Mouse (Mus musculus): ENCODE measurements around the gene Fscn2. TPM values are rescaled to one million over a fixed set of nuclear protein-coding genes. Genes with fewer than 3 reads are reported as not detected.

Fscn2 gene
- polyA plus RNA-seq, 1 experiment from 2014 or later, result 1.0 TPM

DNA sequence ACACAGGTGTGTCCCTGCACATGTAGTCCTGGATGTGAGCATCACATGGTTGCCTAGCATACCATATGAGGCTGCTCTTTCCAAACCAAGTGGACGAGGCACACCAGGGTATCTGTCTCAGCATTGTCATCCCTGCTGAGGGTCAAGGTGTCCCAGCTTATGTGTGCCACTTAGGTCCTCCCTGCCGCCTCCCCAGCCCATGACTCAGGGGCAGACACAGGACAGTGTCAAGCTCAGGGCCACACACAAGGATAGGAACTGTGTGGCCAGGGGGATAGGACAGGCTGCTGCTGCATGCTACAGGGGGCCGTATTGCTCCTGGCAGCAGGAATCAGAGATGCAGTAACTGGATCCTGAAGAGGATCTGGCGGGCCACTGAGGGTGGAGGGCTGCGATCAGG is 579 bp upstream of the Fscn2 start:
- Histone ChIP-seq H3K27me3 (ENCODE audit: control insufficient read depth, insufficient read depth, low read length) (0 out of 2 replicates have a peak, but pooled peaks cover 2% of the 10 kb centered on the region), H3K4me1 (replicated peaks; ENCODE audit: control insufficient read depth, insufficient read depth, low read length) (peaks cover 10% of the 10 kb centered on the region), H3K27ac (ENCODE audit: low read depth, low read length) (no peak overlapping the region), H3K4me3 (ENCODE audit: low read depth, low read length) (no peak overlapping the region), H3K4me2 (ENCODE audit: low read depth, low read length, severe bottlenecking) (no peak overlapping the region), H3K9me3 (ENCODE audit: control insufficient read depth, low read length) (no peaks in the 10 kb centered on the region), H3K36me3 (ENCODE audit: control insufficient read depth, insufficient read depth, low read length) (no peaks in the 10 kb centered on the region), H3K9ac (ENCODE audit: low read length) (no peak overlapping the region)
- DNase-seq (ENCODE audit: low spot score) (no peak), ATAC-seq (replicated peaks; ENCODE audit: low FRiP score) (no peak)
- WGBS, result 85% methylated on average over 5 of the region's 5 CpGs

DNA sequence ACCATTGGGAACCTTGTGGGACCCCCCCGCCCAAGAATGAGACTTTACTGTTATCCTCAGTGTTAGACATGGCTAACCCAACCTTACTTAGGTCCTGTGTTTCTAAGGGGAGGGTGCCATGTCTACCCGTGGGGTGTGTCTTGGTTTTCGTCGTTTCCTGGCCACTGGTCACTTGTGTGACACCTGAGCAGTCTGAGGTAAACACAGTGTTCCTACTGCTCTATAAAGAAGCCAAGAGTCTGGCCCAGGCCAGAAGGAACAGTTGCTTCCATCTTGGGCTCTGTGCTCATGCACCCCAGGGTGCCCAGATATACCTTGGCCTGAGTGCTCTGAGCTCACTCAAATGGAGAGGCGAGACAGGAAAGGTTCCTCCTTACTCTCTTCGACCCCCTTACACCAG is 1.6 kb downstream of the Fscn2 start:
- H3K27ac ChIP-seq (ENCODE audit: low read depth, low read length), result no peak overlapping the region
- H3K4me3 ChIP-seq (ENCODE audit: low read depth, low read length), result no peak overlapping the region
- DNase-seq (ENCODE audit: low spot score) (no peak), ATAC-seq (replicated peaks; ENCODE audit: low FRiP score) (no peak)
- no peak overlapping the region for H3K4me2 ChIP-seq (ENCODE audit: low read depth, low read length, severe bottlenecking)
- H3K4me1 ChIP-seq (replicated peaks; ENCODE audit: control insufficient read depth, insufficient read depth, low read length), result peaks cover 7% of the 10 kb centered on the region
- H3K27me3 ChIP-seq (ENCODE audit: control insufficient read depth, insufficient read depth, low read length), result 0 out of 2 replicates have a peak, but pooled peaks cover 2% of the 10 kb centered on the region
- no peaks in the 10 kb centered on the region for H3K9me3 ChIP-seq (ENCODE audit: control insufficient read depth, low read length)
- 85% methylated on average over 6 of the region's 6 CpGs for WGBS
- no peaks in the 10 kb centered on the region for H3K36me3 ChIP-seq (ENCODE audit: control insufficient read depth, insufficient read depth, low read length)
- H3K9ac ChIP-seq (ENCODE audit: low read length), result no peak overlapping the region

DNA sequence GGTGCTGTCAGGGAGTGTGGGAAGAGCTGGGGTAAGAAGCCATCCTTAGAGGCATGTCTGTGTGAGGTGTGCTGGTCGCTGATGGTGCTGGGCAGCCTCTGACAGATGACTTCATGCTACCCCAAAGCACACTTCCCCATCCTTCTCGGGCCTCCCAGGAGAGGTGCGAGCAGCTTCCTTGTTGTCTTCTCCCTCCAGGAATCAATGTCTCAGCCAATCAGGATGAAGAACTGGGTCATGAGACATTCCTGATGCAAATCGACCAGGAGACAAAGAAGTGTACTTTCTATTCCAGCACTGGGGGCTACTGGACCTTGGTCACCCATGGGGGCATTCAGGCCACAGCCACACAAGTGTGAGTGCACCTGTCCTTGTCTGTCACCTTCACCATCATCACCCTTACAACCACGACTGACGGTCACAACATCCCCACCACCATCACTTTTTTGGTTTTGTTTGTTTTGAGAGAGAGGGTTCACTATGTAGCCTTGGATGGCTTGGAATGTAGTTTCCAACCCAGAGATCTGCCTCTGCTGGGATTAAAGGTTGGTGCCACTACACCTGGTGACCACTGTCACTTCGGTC is 5.2 kb downstream of the Fscn2 start:
- WGBS, result 36% methylated on average over 7 of the region's 7 CpGs
- Histone ChIP-seq H3K9me3 (ENCODE audit: control insufficient read depth, low read length) (no peaks in the 10 kb centered on the region), H3K36me3 (ENCODE audit: control insufficient read depth, insufficient read depth, low read length) (no peaks in the 10 kb centered on the region), H3K4me2 (ENCODE audit: low read depth, low read length, severe bottlenecking) (no peak overlapping the region), H3K27ac (ENCODE audit: low read depth, low read length) (no peak overlapping the region), H3K4me1 (replicated peaks; ENCODE audit: control insufficient read depth, insufficient read depth, low read length) (no peaks in the 10 kb centered on the region; the same call in 1 of the 2 replicates), H3K9ac (ENCODE audit: low read length) (no peak overlapping the region), H3K4me3 (ENCODE audit: low read depth, low read length) (no peak overlapping the region), H3K27me3 (ENCODE audit: control insufficient read depth, insufficient read depth, low read length) (0 out of 2 replicates have a peak, but pooled peaks cover 2% of the 10 kb centered on the region)
- no peak for ATAC-seq (replicated peaks; ENCODE audit: low FRiP score)
- no peak for DNase-seq (ENCODE audit: low spot score)

DNA sequence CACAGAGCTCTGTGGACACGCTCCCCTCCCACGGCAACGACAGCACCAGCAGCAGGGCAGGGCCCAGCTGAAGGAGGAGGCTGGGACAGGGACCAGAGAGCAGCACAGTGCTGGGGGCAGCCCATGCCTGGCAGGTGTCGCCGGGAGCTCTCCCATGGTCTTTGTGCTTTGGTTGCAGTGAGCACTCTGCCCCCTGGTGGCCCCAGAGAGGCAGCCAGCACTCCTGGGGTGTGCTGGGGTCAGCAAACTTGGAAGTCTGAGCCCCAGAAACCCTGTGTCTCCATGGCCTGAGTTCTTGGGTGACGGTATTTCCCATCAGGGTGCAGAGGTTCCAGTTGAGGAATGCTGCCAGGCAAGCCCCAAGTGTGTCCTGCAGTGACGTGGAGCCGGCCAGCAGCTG is 8.3 kb downstream of the Fscn2 start:
- peak; percentile 82 for DNase-seq (ENCODE audit: low spot score)
- H3K9ac ChIP-seq (ENCODE audit: low read length), result no peak overlapping the region; the same call in 1 of the 2 replicates
- no peaks in the 10 kb centered on the region; the same call in 1 of the 2 replicates for H3K36me3 ChIP-seq (ENCODE audit: control insufficient read depth, insufficient read depth, low read length)
- H3K27me3 ChIP-seq (ENCODE audit: control insufficient read depth, insufficient read depth, low read length), result 0 out of 2 replicates have a peak, but pooled peaks cover 2% of the 10 kb centered on the region
- H3K4me2 ChIP-seq (ENCODE audit: low read depth, low read length, severe bottlenecking), result no peak overlapping the region
- H3K27ac ChIP-seq (ENCODE audit: low read depth, low read length), result no peak overlapping the region
- no peaks in the 10 kb centered on the region for H3K9me3 ChIP-seq (ENCODE audit: control insufficient read depth, low read length)
- H3K4me1 ChIP-seq (replicated peaks; ENCODE audit: control insufficient read depth, insufficient read depth, low read length), result no peaks in the 10 kb centered on the region; the same call in 1 of the 2 replicates
- peak; percentile 53; the same call in 1 of the 2 replicates for ATAC-seq (replicated peaks; ENCODE audit: low FRiP score)
- 36% methylated on average over 8 of the region's 8 CpGs for WGBS
- H3K4me3 ChIP-seq (ENCODE audit: low read depth, low read length), result no peak overlapping the region

DNA sequence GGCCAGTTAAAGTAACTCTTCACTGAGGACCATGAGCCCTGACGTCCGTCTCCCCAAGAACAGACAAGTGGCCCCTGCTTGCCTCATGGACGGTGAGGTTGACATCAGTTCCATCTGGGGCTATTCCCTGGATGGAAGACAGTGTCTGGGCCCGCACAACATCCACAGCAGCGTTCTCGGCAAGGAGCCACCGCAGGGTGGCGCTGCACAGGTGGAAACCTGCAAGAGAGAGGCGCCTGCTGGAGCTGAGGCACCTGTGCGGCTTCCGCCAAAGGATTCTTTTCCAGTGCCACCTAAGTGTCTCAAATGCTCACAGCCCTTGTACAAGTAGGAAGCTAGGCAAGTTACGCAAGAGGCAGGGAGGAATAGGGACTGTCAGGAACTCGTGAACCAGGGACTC is 11.7 kb downstream of the Fscn2 start:
- H3K4me3 ChIP-seq (ENCODE audit: low read depth, low read length), result no peak overlapping the region
- WGBS, result 61% methylated on average over 13 of the region's 13 CpGs
- no peak overlapping the region for H3K9ac ChIP-seq (ENCODE audit: low read length)
- no peaks in the 10 kb centered on the region for H3K27me3 ChIP-seq (ENCODE audit: control insufficient read depth, insufficient read depth, low read length)
- peaks cover 5% of the 10 kb centered on the region for H3K36me3 ChIP-seq (ENCODE audit: control insufficient read depth, insufficient read depth, low read length)
- no peaks in the 10 kb centered on the region for H3K9me3 ChIP-seq (ENCODE audit: control insufficient read depth, low read length)
- no peak overlapping the region for H3K27ac ChIP-seq (ENCODE audit: low read depth, low read length)
- DNase-seq (ENCODE audit: low spot score), result no peak
- peaks cover 9% of the 10 kb centered on the region for H3K4me1 ChIP-seq (replicated peaks; ENCODE audit: control insufficient read depth, insufficient read depth, low read length)
- H3K4me2 ChIP-seq (ENCODE audit: low read depth, low read length, severe bottlenecking), result no peak overlapping the region
- ATAC-seq (replicated peaks; ENCODE audit: low FRiP score), result no peak

DNA sequence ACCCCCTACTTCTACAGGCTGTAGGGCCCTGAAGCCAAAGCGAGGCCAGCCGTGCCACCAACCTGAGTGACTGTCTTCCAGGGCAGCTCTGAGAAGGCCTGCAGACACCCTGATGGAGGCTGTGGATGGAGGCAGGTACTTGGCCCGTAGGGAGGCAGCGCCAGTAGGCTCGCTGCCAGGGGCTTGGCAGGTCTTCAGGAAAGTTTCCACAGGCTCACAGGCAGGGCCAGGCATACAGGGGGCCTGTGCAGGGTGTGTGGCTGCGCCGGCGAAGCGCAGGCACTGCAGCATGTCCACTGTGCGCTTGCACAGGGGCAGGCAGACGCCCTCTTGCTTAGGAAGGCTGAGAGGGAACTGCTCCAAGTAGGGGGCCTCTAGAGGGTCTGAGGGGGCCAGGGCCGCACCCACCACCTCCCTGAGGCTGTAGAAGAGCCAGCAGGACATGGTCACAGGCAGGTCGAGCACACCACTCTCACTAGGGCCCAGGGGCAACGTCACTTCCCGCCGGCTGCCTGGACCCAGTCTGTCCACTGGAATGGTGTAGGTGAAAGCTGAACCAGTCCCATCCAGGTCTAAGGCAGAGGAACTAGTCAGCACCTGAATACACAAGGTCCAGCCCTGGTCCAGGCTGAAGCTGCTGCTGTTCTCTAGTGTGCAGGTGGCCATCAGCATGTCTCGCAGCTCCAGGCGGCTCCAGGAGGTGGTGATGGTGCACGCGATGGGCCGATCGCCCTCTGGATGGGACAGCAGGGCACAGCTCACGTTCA is 12.7 kb downstream of the Fscn2 start:
- H3K9ac ChIP-seq (ENCODE audit: low read length), result no peak overlapping the region
- no peak overlapping the region for H3K4me3 ChIP-seq (ENCODE audit: low read depth, low read length)
- ATAC-seq (replicated peaks; ENCODE audit: low FRiP score) (no peak), DNase-seq (ENCODE audit: low spot score) (no peak)
- no peak overlapping the region for H3K4me2 ChIP-seq (ENCODE audit: low read depth, low read length, severe bottlenecking)
- H3K9me3 ChIP-seq (ENCODE audit: control insufficient read depth, low read length), result no peaks in the 10 kb centered on the region
- H3K4me1 ChIP-seq (replicated peaks; ENCODE audit: control insufficient read depth, insufficient read depth, low read length), result peaks cover 9% of the 10 kb centered on the region
- WGBS, result 94% methylated on average over 23 of the region's 23 CpGs
- H3K27me3 ChIP-seq (ENCODE audit: control insufficient read depth, insufficient read depth, low read length), result no peaks in the 10 kb centered on the region
- H3K36me3 ChIP-seq (ENCODE audit: control insufficient read depth, insufficient read depth, low read length), result peaks cover 5% of the 10 kb centered on the region
- no peak overlapping the region for H3K27ac ChIP-seq (ENCODE audit: low read depth, low read length)

DNA sequence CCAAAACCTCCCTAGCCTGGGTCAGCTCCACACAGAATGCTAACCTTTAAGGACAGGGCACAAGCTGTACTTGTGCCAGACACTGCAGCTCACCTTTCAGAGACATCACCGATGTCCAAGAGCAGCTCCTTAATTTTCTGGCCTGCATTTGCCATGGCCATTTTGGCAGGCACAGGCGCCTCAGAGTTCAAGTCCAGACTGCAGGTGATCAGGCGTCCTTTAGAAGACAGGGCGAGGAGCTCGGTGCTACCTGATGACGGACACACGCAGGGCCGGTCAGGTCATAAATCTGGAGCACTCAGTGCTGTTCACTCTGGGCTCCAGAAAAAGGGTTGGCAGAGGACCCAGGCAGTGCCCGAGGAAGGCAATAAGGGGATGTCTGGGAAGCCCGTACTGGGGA is 14.0 kb downstream of the Fscn2 start:
- Histone ChIP-seq H3K27me3 (ENCODE audit: control insufficient read depth, insufficient read depth, low read length) (no peaks in the 10 kb centered on the region), H3K4me1 (replicated peaks; ENCODE audit: control insufficient read depth, insufficient read depth, low read length) (peaks cover 11% of the 10 kb centered on the region), H3K9ac (ENCODE audit: low read length) (no peak overlapping the region), H3K27ac (ENCODE audit: low read depth, low read length) (no peak overlapping the region), H3K4me3 (ENCODE audit: low read depth, low read length) (no peak overlapping the region), H3K36me3 (ENCODE audit: control insufficient read depth, insufficient read depth, low read length) (peaks cover 5% of the 10 kb centered on the region), H3K9me3 (ENCODE audit: control insufficient read depth, low read length) (no peaks in the 10 kb centered on the region), H3K4me2 (ENCODE audit: low read depth, low read length, severe bottlenecking) (no peak overlapping the region)
- DNase-seq (ENCODE audit: low spot score) (no peak), ATAC-seq (replicated peaks; ENCODE audit: low FRiP score) (no peak)
- 94% methylated on average over 10 of the region's 10 CpGs for WGBS

DNA sequence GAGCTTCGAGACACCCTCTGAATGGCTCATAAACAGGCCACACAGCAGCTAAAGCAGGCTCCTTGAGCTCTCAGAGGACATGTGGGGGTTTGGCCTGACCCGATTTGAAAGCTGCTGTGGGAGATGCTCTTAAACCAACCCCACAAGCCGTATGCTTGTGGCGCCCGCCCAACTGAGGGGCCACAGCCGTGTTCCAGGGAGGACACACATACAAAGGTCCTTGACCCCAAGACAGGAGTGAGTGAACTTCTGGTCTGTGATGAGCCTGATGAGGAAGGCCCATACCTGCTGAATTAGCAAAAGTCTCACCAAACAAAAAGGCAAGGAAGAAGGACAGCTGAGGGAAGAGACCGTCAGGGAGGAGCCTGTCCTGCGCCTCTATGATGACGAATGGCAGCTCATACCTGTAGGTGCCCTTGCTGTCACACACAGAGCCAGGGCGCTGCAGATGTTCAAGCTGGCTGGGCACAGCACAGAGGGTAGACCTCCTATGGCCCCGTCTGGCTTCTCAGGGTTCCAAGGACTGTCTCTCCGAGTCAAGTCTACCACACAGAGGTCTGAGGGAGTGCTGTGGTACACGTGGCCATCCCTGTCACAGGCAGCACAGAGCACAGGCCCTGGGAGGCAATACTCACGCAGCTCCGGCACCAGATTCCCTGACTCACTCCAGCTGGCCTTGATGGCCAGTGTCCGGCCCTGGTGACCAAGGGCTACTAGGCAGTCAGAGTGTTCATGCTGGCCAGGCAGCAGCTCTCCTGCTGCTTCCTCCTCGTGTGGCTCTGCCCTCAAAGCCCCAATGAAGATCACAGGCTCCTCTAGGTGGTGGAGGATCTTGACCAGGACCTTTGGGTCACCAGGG is 15.2 kb downstream of the Fscn2 start:
- H3K4me1 ChIP-seq (replicated peaks; ENCODE audit: control insufficient read depth, insufficient read depth, low read length), result peaks cover 11% of the 10 kb centered on the region
- no peaks in the 10 kb centered on the region for H3K9me3 ChIP-seq (ENCODE audit: control insufficient read depth, low read length)
- no peak overlapping the region for H3K9ac ChIP-seq (ENCODE audit: low read length)
- WGBS, result 90% methylated on average over 17 of the region's 17 CpGs
- no peaks in the 10 kb centered on the region for H3K27me3 ChIP-seq (ENCODE audit: control insufficient read depth, insufficient read depth, low read length)
- H3K4me2 ChIP-seq (ENCODE audit: low read depth, low read length, severe bottlenecking), result no peak overlapping the region
- no peak overlapping the region for H3K4me3 ChIP-seq (ENCODE audit: low read depth, low read length)
- no peak overlapping the region for H3K27ac ChIP-seq (ENCODE audit: low read depth, low read length)
- ATAC-seq (replicated peaks; ENCODE audit: low FRiP score), result no peak
- DNase-seq (ENCODE audit: low spot score), result no peak
- H3K36me3 ChIP-seq (ENCODE audit: control insufficient read depth, insufficient read depth, low read length), result peaks cover 9% of the 10 kb centered on the region

Measured in forebrain, embryonic 11.5 days (tissue).